Mouse (Mus musculus): ENCODE results near the gene Pla2g2d.
A peak's percentile ranks its signal among the peaks of the same experiment; 100 is the strongest.
"Not testable (repeated sequence)": the region's sequence is repeated elsewhere in the genome, so short reads cannot be mapped to it uniquely, and the experiment has no call there.

Gene Pla2g2d

GRCm38 (mm10) chr4:138782098-138782497 lies 6.6 kb downstream of the Pla2g2d start:
- no peak for DNase-seq

- no peak for DNase-seq
Measured at GRCm38 (mm10) chr4:138785721-138786120, 10.2 kb downstream of the Pla2g2d start.

- DNase-seq, result no peak
Measured at GRCm38 (mm10) chr4:138786141-138786540, 10.6 kb downstream of the Pla2g2d start.

- DNase-seq, result no peak
Measured at GRCm38 (mm10) chr4:138788381-138788780, 12.8 kb downstream of the Pla2g2d start.

GRCm38 (mm10) chr4:138791452-138791851 lies 15.9 kb downstream of the Pla2g2d start:
- no peak for DNase-seq

GRCm38 (mm10) chr4:138792599-138792998 lies 17.1 kb downstream of the Pla2g2d start:
- DNase-seq, result no peak

GRCm38 (mm10) chr4:138793276-138793675 lies 17.7 kb downstream of the Pla2g2d start:
- peak; percentile 5 for DNase-seq

GRCm38 (mm10) chr4:138794344-138794743 lies 18.8 kb downstream of the Pla2g2d start:
- no peak for DNase-seq

GRCm38 (mm10) chr4:138796513-138797216 lies 21.1 kb downstream of the Pla2g2d start:
- DNase-seq, result no peak

- no peak for DNase-seq
Measured at GRCm38 (mm10) chr4:138797217-138797570, 21.7 kb downstream of the Pla2g2d start.

GRCm38 (mm10) chr4:138800134-138800744 lies 24.7 kb downstream of the Pla2g2d start:
- DNase-seq, result no peak

- no peak for DNase-seq
Measured at GRCm38 (mm10) chr4:138801631-138802030, 26.1 kb downstream of the Pla2g2d start.

GRCm38 (mm10) chr4:138802917-138803316 lies 27.4 kb downstream of the Pla2g2d start:
- no peak for DNase-seq

GRCm38 (mm10) chr4:138805248-138805647 lies 29.7 kb downstream of the Pla2g2d start:
- DNase-seq, result no peak

GRCm38 (mm10) chr4:138806160-138806559 lies 30.6 kb downstream of the Pla2g2d start:
- no peak for DNase-seq

GRCm38 (mm10) chr4:138806920-138807541 lies 31.5 kb downstream of the Pla2g2d start:
- no peak for DNase-seq

- DNase-seq, result no peak
Measured at GRCm38 (mm10) chr4:138816166-138816565, 40.6 kb downstream of the Pla2g2d start.

- no peak for DNase-seq
Measured at GRCm38 (mm10) chr4:138817736-138818135, 42.2 kb downstream of the Pla2g2d start.

- peak; percentile 7 for DNase-seq
Measured at GRCm38 (mm10) chr4:138819101-138819500, 43.6 kb downstream of the Pla2g2d start.

GRCm38 (mm10) chr4:138821036-138821435 lies 45.5 kb downstream of the Pla2g2d start:
- no peak for DNase-seq

GRCm38 (mm10) chr4:138824161-138824560 lies 48.6 kb downstream of the Pla2g2d start:
- not testable (repeated sequence) for DNase-seq

- DNase-seq, result no peak
Measured at GRCm38 (mm10) chr4:138824660-138825059, 49.1 kb downstream of the Pla2g2d start.

GRCm38 (mm10) chr4:138825751-138826567 lies 50.4 kb downstream of the Pla2g2d start:
- no peak for DNase-seq

All from cerebellum, adult 9-11 months (tissue).